Mouse (Mus musculus): Measurements from ENCODE around the gene Rangrf. TPM values are rescaled to one million over a fixed set of nuclear protein-coding genes. Genes with fewer than 3 reads are reported as not detected.
A peak's percentile ranks its signal among the peaks of the same experiment; 100 is the strongest.
"Not testable (repeated sequence)": the region's sequence is repeated elsewhere in the genome, so short reads cannot be mapped to it uniquely, and the experiment has no call there.

Gene Rangrf
- polyA plus RNA-seq (2015; fragmentation: Nextera tagmentation; extraction: Ambion mirVana) = 13.6 and 16.5 TPM in 2 replicates

- no peak for ATAC-seq
- Histone ChIP-seq H3K27me3 (replicated peaks; ENCODE audit: control insufficient read depth, insufficient read depth, low read length) (no peaks in the 10 kb centered on the region), H3K9me3 (ENCODE audit: control insufficient read depth) (no peaks in the 10 kb centered on the region), H3K27ac (ENCODE audit: low read depth, low read length) (no peak within 1 kb of the TSS), H3K4me1 (replicated peaks; ENCODE audit: control insufficient read depth, insufficient read depth, low read length) (peaks cover 6% of the 10 kb centered on the region), H3K36me3 (ENCODE audit: control insufficient read depth, insufficient read depth) (no peaks in the 10 kb centered on the region), H3K4me2 (replicated peaks; ENCODE audit: low read depth) (peak within 1 kb of the TSS; percentile 64), H3K9ac (ENCODE audit: low read depth, low read length) (no peak within 1 kb of the TSS), H3K4me3 (ENCODE audit: low read depth, low read length) (peak within 1 kb of the TSS; percentile 25)
- 80% methylated on average over 7 of the region's 7 CpGs for WGBS
- TF ChIP-seq CTCF (IDR thresholded peaks at IDR 0.05; ENCODE audit: low read depth) = no peak
Observed at GRCm38 (mm10) chr11:68975085-68975484, at the start of gene Rangrf. Rangrf (minus strand) TSS chr11:68975185.

GRCm38 (mm10) chr11:69020691-69021090, 45.7 kb upstream of the Rangrf start:
- no peak for TF ChIP-seq CTCF (IDR thresholded peaks at IDR 0.05; ENCODE audit: low read depth)
- H3K4me1 ChIP-seq (replicated peaks; ENCODE audit: control insufficient read depth, insufficient read depth, low read length) = 0 out of 2 replicates have a peak, but pooled peaks cover 5% of the 10 kb centered on the region
- no peak overlapping the region for H3K4me2 ChIP-seq (replicated peaks; ENCODE audit: low read depth)
- H3K4me3 ChIP-seq (ENCODE audit: low read depth, low read length) = no peak overlapping the region
- no peaks in the 10 kb centered on the region for H3K27me3 ChIP-seq (replicated peaks; ENCODE audit: control insufficient read depth, insufficient read depth, low read length)
- no peak overlapping the region for H3K27ac ChIP-seq (ENCODE audit: low read depth, low read length)
- H3K9ac ChIP-seq (ENCODE audit: low read depth, low read length) = no peak overlapping the region
- H3K36me3 ChIP-seq (ENCODE audit: control insufficient read depth, insufficient read depth) = peaks cover 39% of the 10 kb centered on the region
- no peak for ATAC-seq
- H3K9me3 ChIP-seq (ENCODE audit: control insufficient read depth) = no peaks in the 10 kb centered on the region

GRCm38 (mm10) chr11:69016755-69017154, 41.8 kb upstream of the Rangrf start:
- ATAC-seq = no peak
- Histone ChIP-seq H3K4me3 (ENCODE audit: low read depth, low read length) (peak overlapping the region; percentile 57), H3K9me3 (ENCODE audit: control insufficient read depth) (no peaks in the 10 kb centered on the region), H3K36me3 (ENCODE audit: control insufficient read depth, insufficient read depth) (peaks cover under 1% of the 10 kb centered on the region; the same call in 1 of the 2 replicates), H3K27me3 (replicated peaks; ENCODE audit: control insufficient read depth, insufficient read depth, low read length) (no peaks in the 10 kb centered on the region), H3K4me2 (replicated peaks; ENCODE audit: low read depth) (peak overlapping the region; percentile 74), H3K27ac (ENCODE audit: low read depth, low read length) (0 out of 2 replicates have a peak overlapping the region, but pooled peaks have one; percentile 36), H3K9ac (ENCODE audit: low read depth, low read length) (peak overlapping the region; percentile 63; the same call in 1 of the 2 replicates), H3K4me1 (replicated peaks; ENCODE audit: control insufficient read depth, insufficient read depth, low read length) (0 out of 2 replicates have a peak, but pooled peaks cover 5% of the 10 kb centered on the region)
- TF ChIP-seq CTCF (IDR thresholded peaks at IDR 0.05; ENCODE audit: low read depth) = no peak
- 45% methylated on average over 3 of the region's 3 CpGs for WGBS

GRCm38 (mm10) chr11:69015644-69016441, 40.9 kb upstream of the Rangrf start, which contains the start of gene Ctc1:
Ctc1 (plus strand) TSS chr11:69015911.
- no peaks in the 10 kb centered on the region for H3K27me3 ChIP-seq (replicated peaks; ENCODE audit: control insufficient read depth, insufficient read depth, low read length)
- WGBS = 1% methylated on average over 38 of the region's 38 CpGs
- TF ChIP-seq CTCF (IDR thresholded peaks at IDR 0.05; ENCODE audit: low read depth) = peak; percentile 80
- peak within 1 kb of the TSS; percentile 57 for H3K4me3 ChIP-seq (ENCODE audit: low read depth, low read length)
- H3K36me3 ChIP-seq (ENCODE audit: control insufficient read depth, insufficient read depth) = no peaks in the 10 kb centered on the region
- peak within 1 kb of the TSS; percentile 63 for H3K9ac ChIP-seq (ENCODE audit: low read depth, low read length)
- H3K9me3 ChIP-seq (ENCODE audit: control insufficient read depth) = no peaks in the 10 kb centered on the region
- 0 out of 2 replicates have a peak, but pooled peaks cover 5% of the 10 kb centered on the region for H3K4me1 ChIP-seq (replicated peaks; ENCODE audit: control insufficient read depth, insufficient read depth, low read length)
- H3K27ac ChIP-seq (ENCODE audit: low read depth, low read length) = peak within 1 kb of the TSS; percentile 47; the same call in 1 of the 2 replicates
- peak; percentile 91 for ATAC-seq
- H3K4me2 ChIP-seq (replicated peaks; ENCODE audit: low read depth) = peak within 1 kb of the TSS; percentile 74

GRCm38 (mm10) chr11:69012071-69012601, 37.2 kb upstream of the Rangrf start:
- H3K27ac ChIP-seq (ENCODE audit: low read depth, low read length) = peak overlapping the region; percentile 95
- H3K27me3 ChIP-seq (replicated peaks; ENCODE audit: control insufficient read depth, insufficient read depth, low read length) = no peaks in the 10 kb centered on the region
- ATAC-seq = peak; percentile 64
- H3K4me2 ChIP-seq (replicated peaks; ENCODE audit: low read depth) = peak overlapping the region; percentile 70
- whole genome bisulfite sequencing = under 1% methylated on average over 18 of the region's 18 CpGs
- H3K9ac ChIP-seq (ENCODE audit: low read depth, low read length) = peak overlapping the region; percentile 65
- no peak for TF ChIP-seq CTCF (IDR thresholded peaks at IDR 0.05; ENCODE audit: low read depth)
- no peaks in the 10 kb centered on the region for H3K9me3 ChIP-seq (ENCODE audit: control insufficient read depth)
- no peaks in the 10 kb centered on the region for H3K36me3 ChIP-seq (ENCODE audit: control insufficient read depth, insufficient read depth)
- peaks cover 8% of the 10 kb centered on the region; the same call in 1 of the 2 replicates for H3K4me1 ChIP-seq (replicated peaks; ENCODE audit: control insufficient read depth, insufficient read depth, low read length)
- peak overlapping the region; percentile 50 for H3K4me3 ChIP-seq (ENCODE audit: low read depth, low read length)

- TF ChIP-seq CTCF (IDR thresholded peaks at IDR 0.05; ENCODE audit: low read depth) = peak; percentile 28; the same call in 1 of the 2 replicates
- H3K9me3 ChIP-seq (ENCODE audit: control insufficient read depth); H3K27me3 ChIP-seq (replicated peaks; ENCODE audit: control insufficient read depth, insufficient read depth, low read length); H3K9ac ChIP-seq (ENCODE audit: low read depth, low read length); H3K36me3 ChIP-seq (ENCODE audit: control insufficient read depth, insufficient read depth); H3K4me1 ChIP-seq (replicated peaks; ENCODE audit: control insufficient read depth, insufficient read depth, low read length); ATAC-seq: not testable (repeated sequence)
- WGBS = 67% methylated on average over 2 of the region's 2 CpGs
- Histone ChIP-seq H3K27ac (ENCODE audit: low read depth, low read length) (peak overlapping the region; percentile 95; the same call in 1 of the 2 replicates), H3K4me3 (ENCODE audit: low read depth, low read length) (peak overlapping the region; percentile 50), H3K4me2 (replicated peaks; ENCODE audit: low read depth) (peak overlapping the region; percentile 70)
Observed at GRCm38 (mm10) chr11:69011445-69011844, 36.5 kb upstream of the Rangrf start.
